Mouse (Mus musculus): ENCODE measurements around the gene Cdh12. TPM values are rescaled to one million over a fixed set of nuclear protein-coding genes. Genes with fewer than 3 reads are reported as not detected.

Cdh12 gene
- total and polyA plus RNA-seq, 3 experiments, result not detected

DNA sequence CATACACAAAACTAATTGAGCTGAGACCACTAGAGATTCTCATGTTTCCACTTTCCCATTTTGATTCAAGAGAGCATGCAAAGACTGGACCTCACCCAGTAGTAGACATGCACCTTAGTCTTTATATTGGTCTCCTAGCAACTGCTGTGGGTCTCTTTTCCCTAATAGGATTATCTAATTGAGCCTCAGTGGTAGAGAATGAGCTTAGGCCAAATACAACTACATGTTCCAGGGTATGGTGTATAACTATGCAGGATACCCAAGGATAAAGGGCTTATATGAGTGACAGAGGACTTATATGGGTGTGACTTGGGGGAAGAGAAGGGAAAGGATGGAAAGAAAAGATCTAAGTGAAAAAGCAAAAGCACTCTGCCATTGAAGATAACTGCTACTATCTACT is 683.9 kb downstream of the Cdh12 start:
- H3K4me3 ChIP-seq (ENCODE audit: control insufficient read depth in 1 of 2, insufficient read depth in 1 of 2, low read depth in 2 of 2, low read length in 2 of 2), result no peak overlapping the region
- no peak for DNase-seq (ENCODE audit: low read depth, low spot score)
- no peak overlapping the region for H3K9ac ChIP-seq (ENCODE audit: control insufficient read depth, low read depth, low read length, poor library complexity, severe bottlenecking)
- no peaks in the 10 kb centered on the region for H3K27me3 ChIP-seq (ENCODE audit: control insufficient read depth in 1 of 2, insufficient read depth in 2 of 2, low read length in 2 of 2)
- H3K36me3 ChIP-seq (ENCODE audit: control insufficient read depth in 1 of 2, insufficient read depth in 2 of 2, low read length in 2 of 2), result no peaks in the 10 kb centered on the region
- H3K9me3 ChIP-seq (replicated peaks; ENCODE audit: insufficient read depth, low read length), result no peaks in the 10 kb centered on the region
- H3K79me2 ChIP-seq (ENCODE audit: control insufficient read depth, insufficient read depth, low read length, poor library complexity), result no peaks in the 10 kb centered on the region
- no peaks in the 10 kb centered on the region for H3K4me1 ChIP-seq (ENCODE audit: control insufficient read depth in 1 of 2, insufficient read depth in 2 of 2, low read length in 2 of 2)
- H3K27ac ChIP-seq (ENCODE audit: control insufficient read depth, low read depth, low read length), result no peak overlapping the region
- no peak for TF ChIP-seq MAFK (IDR thresholded peaks at IDR 0.05; ENCODE audit: borderline replicate concordance, low read depth, low read length)

- Histone ChIP-seq H3K79me2 (ENCODE audit: control insufficient read depth, insufficient read depth, low read length, poor library complexity) (no peaks in the 10 kb centered on the region), H3K4me1 (ENCODE audit: control insufficient read depth in 1 of 2, insufficient read depth in 2 of 2, low read length in 2 of 2) (no peaks in the 10 kb centered on the region), H3K27me3 (ENCODE audit: control insufficient read depth in 1 of 2, insufficient read depth in 2 of 2, low read length in 2 of 2) (no peaks in the 10 kb centered on the region), H3K4me3 (ENCODE audit: control insufficient read depth in 1 of 2, insufficient read depth in 1 of 2, low read depth in 2 of 2, low read length in 2 of 2) (no peak overlapping the region), H3K9me3 (replicated peaks; ENCODE audit: insufficient read depth, low read length) (no peaks in the 10 kb centered on the region), H3K36me3 (ENCODE audit: control insufficient read depth in 1 of 2, insufficient read depth in 2 of 2, low read length in 2 of 2) (no peaks in the 10 kb centered on the region), H3K27ac (ENCODE audit: control insufficient read depth, low read depth, low read length) (no peak overlapping the region), H3K9ac (ENCODE audit: control insufficient read depth, low read depth, low read length, poor library complexity, severe bottlenecking) (no peak overlapping the region)
- TF ChIP-seq ZKSCAN1 (IDR thresholded peaks at IDR 0.05; ENCODE audit: low read depth, low read length) (no peak), ETS1 (IDR thresholded peaks at IDR 0.05; ENCODE audit: low read depth, low read length) (no peak), RAD21 (IDR thresholded peaks at IDR 0.05; ENCODE audit: low read depth, low read length) (no peak), JUND (IDR thresholded peaks at IDR 0.05; ENCODE audit: low read depth, low read length) (no peak), TAL1 (IDR thresholded peaks at IDR 0.05; ENCODE audit: low read length) (no peak), TCF12 (IDR thresholded peaks at IDR 0.05; ENCODE audit: low read depth, low read length) (no peak), CHD1 (IDR thresholded peaks at IDR 0.05; ENCODE audit: low read depth, low read length) (no peak), SMC3 (IDR thresholded peaks at IDR 0.05; ENCODE audit: low read depth, low read length) (no peak), USF1 (IDR thresholded peaks at IDR 0.05; ENCODE audit: low read depth, low read length) (no peak), EP300 (IDR thresholded peaks at IDR 0.05; ENCODE audit: low read depth in 1 of 2, low read length in 2 of 2) (no peak), BHLHE40 (IDR thresholded peaks at IDR 0.05; ENCODE audit: borderline replicate concordance, low read depth, low read length) (no peak), POLR2AphosphoS2 (IDR thresholded peaks at IDR 0.05; ENCODE audit: low read length) (no peak), MAX (IDR thresholded peaks at IDR 0.05; ENCODE audit: low read length) (no peak), MAZ (IDR thresholded peaks at IDR 0.05; ENCODE audit: low read depth, low read length) (no peak), MXI1 (IDR thresholded peaks at IDR 0.05; ENCODE audit: low read depth, low read length) (no peak)
- DNase-seq (ENCODE audit: low read depth, low spot score), result no peak
Measured at GRCm38 (mm10) chr15:21146896-21147295, 697.8 kb downstream of the Cdh12 start.

DNA sequence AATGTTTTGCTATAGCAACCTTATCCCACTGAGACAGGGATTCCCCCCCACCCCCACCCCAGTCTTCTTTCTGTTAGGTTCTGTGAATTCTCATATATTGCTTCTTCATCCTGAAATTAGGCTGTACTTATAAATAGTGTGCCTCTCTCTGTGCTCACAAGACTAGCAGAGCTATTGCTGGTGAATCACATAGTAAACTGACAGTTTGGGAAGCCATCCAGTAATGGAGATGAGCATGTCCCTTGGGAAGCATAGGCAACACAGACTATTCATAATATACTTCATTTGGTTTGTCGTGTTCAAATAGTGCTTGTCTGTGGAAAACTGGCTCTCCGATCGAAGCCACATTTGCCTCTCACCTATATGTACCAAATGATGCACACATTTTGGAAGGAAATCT is 704.5 kb downstream of the Cdh12 start:
- no peak overlapping the region for H3K27ac ChIP-seq (ENCODE audit: control insufficient read depth, low read depth, low read length)
- no peaks in the 10 kb centered on the region for H3K27me3 ChIP-seq (ENCODE audit: control insufficient read depth in 1 of 2, insufficient read depth in 2 of 2, low read length in 2 of 2)
- H3K4me1 ChIP-seq (ENCODE audit: control insufficient read depth in 1 of 2, insufficient read depth in 2 of 2, low read length in 2 of 2), result no peaks in the 10 kb centered on the region
- no peak overlapping the region for H3K4me3 ChIP-seq (ENCODE audit: control insufficient read depth in 1 of 2, insufficient read depth in 1 of 2, low read depth in 2 of 2, low read length in 2 of 2)
- H3K9ac ChIP-seq (ENCODE audit: control insufficient read depth, low read depth, low read length, poor library complexity, severe bottlenecking), result no peak overlapping the region
- TF ChIP-seq TCF12 (IDR thresholded peaks at IDR 0.05; ENCODE audit: low read depth, low read length) (no peak), KAT2A (conservative IDR thresholded peaks at IDR 0.05; ENCODE audit: low read depth, low read length) (no peak), MAFK (IDR thresholded peaks at IDR 0.05; ENCODE audit: borderline replicate concordance, low read depth, low read length) (no peak), UBTF (IDR thresholded peaks at IDR 0.05; ENCODE audit: borderline replicate concordance, insufficient read depth, low read depth, low read length) (no peak), NRF1 (IDR thresholded peaks at IDR 0.05; ENCODE audit: insufficient read depth, low read depth, low read length, poor library complexity, severe bottlenecking) (no peak), BHLHE40 (IDR thresholded peaks at IDR 0.05; ENCODE audit: borderline replicate concordance, low read depth, low read length) (no peak), MEF2A (IDR thresholded peaks at IDR 0.05; ENCODE audit: extremely low read depth, insufficient replicate concordance, low read depth, low read length, poor library complexity, severe bottlenecking) (no peak), MYB (IDR thresholded peaks at IDR 0.05; ENCODE audit: low read depth, low read length) (no peak)
- no peak for DNase-seq (ENCODE audit: low read depth, low spot score)
- H3K36me3 ChIP-seq (ENCODE audit: control insufficient read depth in 1 of 2, insufficient read depth in 2 of 2, low read length in 2 of 2), result no peaks in the 10 kb centered on the region
- H3K9me3 ChIP-seq (replicated peaks; ENCODE audit: insufficient read depth, low read length), result no peaks in the 10 kb centered on the region
- H3K79me2 ChIP-seq (ENCODE audit: control insufficient read depth, insufficient read depth, low read length, poor library complexity), result no peaks in the 10 kb centered on the region

Data from MEL (cell line).